Mouse (Mus musculus) cerebellum, adult 8-10 months (tissue): ENCODE measurements around the gene Mta1.

Experiments
- DNase-seq: peaks from one replicate; pipeline ENCODE4 v3.0.0; 2022

The Mta1 gene

GRCm38 (mm10) chr12:113099470-113100237, 1.6 kb downstream of the Mta1 start:
- DNase-seq, result no peak

GRCm38 (mm10) chr12:113100448-113101076, 2.5 kb downstream of the Mta1 start:
- DNase-seq, result peak; percentile 63

GRCm38 (mm10) chr12:113101251-113101960, 3.3 kb downstream of the Mta1 start:
- no peak for DNase-seq

GRCm38 (mm10) chr12:113102461-113102860, 4.4 kb downstream of the Mta1 start:
- peak; percentile 62 for DNase-seq

- DNase-seq, result peak; percentile 43
Measured at GRCm38 (mm10) chr12:113103846-113104451, 5.9 kb downstream of the Mta1 start.

GRCm38 (mm10) chr12:113106386-113106785, 8.3 kb downstream of the Mta1 start:
- no peak for DNase-seq

- no peak for DNase-seq
Measured at GRCm38 (mm10) chr12:113107431-113108124, 9.5 kb downstream of the Mta1 start.

GRCm38 (mm10) chr12:113108528-113109283, 10.6 kb downstream of the Mta1 start:
- DNase-seq, result no peak

GRCm38 (mm10) chr12:113109801-113110200, 11.7 kb downstream of the Mta1 start:
- DNase-seq, result no peak

- DNase-seq, result no peak
Measured at GRCm38 (mm10) chr12:113114141-113114540, 16.1 kb downstream of the Mta1 start.

- DNase-seq, result no peak
Measured at GRCm38 (mm10) chr12:113114856-113115538, 16.9 kb downstream of the Mta1 start.

GRCm38 (mm10) chr12:113119516-113120410, 21.7 kb downstream of the Mta1 start:
- peak; percentile 82 for DNase-seq

- no peak for DNase-seq
Measured at GRCm38 (mm10) chr12:113124726-113125125, 26.6 kb downstream of the Mta1 start.

GRCm38 (mm10) chr12:113130732-113131131, 32.7 kb downstream of the Mta1 start:
- no peak for DNase-seq

GRCm38 (mm10) chr12:113131601-113132000, 33.5 kb downstream of the Mta1 start:
- DNase-seq, result no peak

- DNase-seq, result no peak
Measured at GRCm38 (mm10) chr12:113132567-113132966, 34.5 kb downstream of the Mta1 start.

- DNase-seq, result no peak
Measured at GRCm38 (mm10) chr12:113133260-113133659, 35.2 kb downstream of the Mta1 start.

- DNase-seq, result no peak
Measured at GRCm38 (mm10) chr12:113133861-113134403, 35.9 kb downstream of the Mta1 start.

- no peak for DNase-seq
Measured at GRCm38 (mm10) chr12:113134502-113134901, 36.4 kb downstream of the Mta1 start.

GRCm38 (mm10) chr12:113135401-113135800, 37.3 kb downstream of the Mta1 start:
- no peak for DNase-seq
